Mouse (Mus musculus) urinary bladder, adult 2 months (tissue): ENCODE results near the gene Tmem218. TPM values are rescaled to one million over a fixed set of nuclear protein-coding genes. Genes with fewer than 3 reads are reported as not detected.
A peak's percentile ranks its signal among the peaks of the same experiment; 100 is the strongest.

Experiments used
- DNase-seq: peaks from one replicate; pipeline ENCODE4 v3.0.0; 2022; ENCODE audit warnings: low spot score
- polyA plus RNA-seq: library from polyadenylated mRNA; depleted of rRNA; stranded (reverse); fragments of >200 nt; gene quantifications from 2 replicates; pipeline ENCODE4 v1.2.3, GENCODE M21; 2012; rRNA removed

Gene Tmem218
- polyA plus RNA-seq, 1 experiment, result 4.4 TPM

DNA sequence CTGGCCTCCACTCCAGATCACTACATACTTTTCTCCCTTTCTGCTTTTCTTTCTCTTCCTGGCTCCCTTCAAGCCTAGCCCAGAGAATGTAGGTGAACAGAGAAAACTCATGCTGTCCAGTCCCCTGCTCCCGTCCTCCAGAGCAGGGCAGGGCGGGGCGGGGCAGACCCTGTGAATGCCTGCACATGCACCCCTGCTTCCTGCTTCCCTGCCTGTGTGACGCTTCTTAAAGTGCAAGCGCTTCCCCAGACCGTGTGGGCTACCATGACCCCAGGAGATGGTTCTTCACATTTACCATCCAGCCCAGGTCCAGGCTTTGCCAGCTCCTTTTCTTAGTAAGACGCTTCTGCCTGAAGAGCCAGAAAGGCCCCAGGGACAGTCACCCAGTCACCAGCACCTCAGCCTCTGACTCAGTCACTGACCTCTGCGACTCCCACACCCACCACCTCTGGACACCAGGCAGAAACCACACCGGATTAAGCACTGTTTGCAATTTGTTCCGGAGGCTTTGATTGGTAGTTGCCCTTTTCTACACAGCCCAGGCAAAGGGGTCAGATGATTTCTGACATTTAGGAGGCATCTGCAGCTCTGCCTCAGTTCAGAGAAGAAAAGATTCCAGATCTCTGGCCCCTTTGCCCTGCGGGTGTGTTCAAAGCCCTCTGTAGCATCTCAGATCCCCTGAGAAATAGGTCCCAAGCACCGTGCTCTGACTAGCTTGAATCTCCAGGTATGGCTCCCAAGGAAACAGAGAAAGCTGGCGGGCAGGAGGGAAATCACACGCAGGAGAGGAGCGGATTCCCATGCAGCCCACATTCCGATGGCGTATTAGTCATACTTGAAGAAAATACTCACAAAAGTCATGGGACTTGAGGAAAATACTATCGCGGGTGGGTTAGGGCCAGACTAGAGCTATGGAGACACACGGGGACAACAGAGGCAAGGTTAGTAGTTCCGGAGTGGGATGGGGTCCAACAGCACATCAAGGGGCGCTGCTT lies 24.5 kb downstream of the Tmem218 start:
- DNase-seq, result no peak

DNA sequence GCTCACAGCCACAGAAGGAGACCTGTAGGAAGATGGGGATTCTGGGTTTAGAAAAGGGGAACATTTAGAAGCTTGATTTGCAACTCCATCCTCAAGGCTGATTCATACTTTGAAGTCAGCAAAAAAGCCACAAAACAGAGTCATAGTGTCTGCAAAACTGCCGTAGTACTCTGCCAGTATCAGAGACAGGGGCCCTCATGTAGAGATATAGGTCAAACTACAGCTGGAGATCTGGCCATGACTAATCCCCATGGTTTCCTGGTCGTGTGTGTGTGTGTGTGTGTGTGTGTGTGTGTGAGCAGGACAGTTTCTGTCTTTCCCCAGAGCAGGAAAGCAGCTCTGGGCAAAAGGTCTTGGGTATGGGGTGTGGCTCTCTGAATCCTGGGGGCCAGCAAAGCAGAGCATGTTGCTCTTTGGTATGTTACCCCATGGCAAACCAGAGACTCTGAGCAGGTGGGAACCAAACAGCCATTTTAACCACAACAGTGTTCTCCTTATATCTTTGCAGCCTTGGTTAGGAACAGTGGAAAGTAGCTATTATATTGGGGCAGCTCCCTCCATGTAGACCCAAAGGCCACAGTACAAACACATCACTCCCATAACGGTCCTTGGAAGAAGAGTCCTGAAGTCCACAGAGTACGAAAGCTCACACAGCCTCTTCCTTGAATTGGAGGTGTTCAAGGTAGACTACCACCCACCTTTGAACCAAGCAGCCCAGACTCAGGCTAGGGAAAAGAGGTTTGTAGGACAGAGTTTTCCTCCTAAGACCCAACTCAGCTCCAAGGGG lies 28.1 kb downstream of the Tmem218 start:
- DNase-seq, result no peak

DNA sequence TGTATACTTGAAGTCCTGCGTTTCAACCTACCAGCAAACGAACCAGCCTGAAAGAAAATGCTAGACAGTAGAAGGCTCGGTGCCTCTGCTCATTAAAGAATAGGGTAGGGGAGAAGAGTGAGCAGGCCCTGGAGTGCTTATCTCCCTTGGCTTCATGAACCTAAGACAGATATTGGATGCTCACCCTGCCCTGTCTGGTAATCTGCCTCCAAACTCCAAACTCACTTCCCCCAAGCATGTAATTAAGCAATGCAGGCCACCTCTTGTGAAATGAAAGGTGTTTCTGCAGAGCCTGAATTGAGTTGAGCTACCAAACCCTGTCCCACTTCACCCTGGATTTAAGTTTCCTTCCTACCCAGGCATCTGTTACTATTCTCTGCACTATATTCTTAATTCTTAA lies 34.7 kb downstream of the Tmem218 start:
- no peak for DNase-seq

- DNase-seq, result no peak
Observed at GRCm38 (mm10) chr9:37244600-37244999, 36.6 kb downstream of the Tmem218 start.

DNA sequence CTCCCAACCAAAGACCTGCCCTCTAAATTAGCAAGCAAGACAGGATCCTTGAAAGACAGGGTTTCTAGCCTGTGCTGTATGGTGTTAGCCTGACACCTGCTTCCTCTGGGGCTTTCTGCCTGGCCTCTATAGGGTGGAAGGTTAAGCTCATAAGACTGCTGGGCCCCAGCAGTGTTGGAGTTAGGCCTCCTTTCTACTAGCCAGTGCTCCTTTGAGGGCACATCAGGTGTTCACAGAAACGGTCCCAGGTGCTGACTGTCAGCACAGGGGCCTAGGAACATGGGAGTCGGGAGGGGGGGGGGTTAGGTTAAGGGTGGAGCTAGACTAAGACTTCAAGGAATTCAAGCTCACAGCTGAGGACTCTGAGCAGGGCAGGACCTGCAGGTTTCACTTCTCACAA lies 37.4 kb downstream of the Tmem218 start:
- no peak for DNase-seq

- DNase-seq, result no peak
Observed at GRCm38 (mm10) chr9:37245810-37246209, 37.8 kb downstream of the Tmem218 start.

DNA sequence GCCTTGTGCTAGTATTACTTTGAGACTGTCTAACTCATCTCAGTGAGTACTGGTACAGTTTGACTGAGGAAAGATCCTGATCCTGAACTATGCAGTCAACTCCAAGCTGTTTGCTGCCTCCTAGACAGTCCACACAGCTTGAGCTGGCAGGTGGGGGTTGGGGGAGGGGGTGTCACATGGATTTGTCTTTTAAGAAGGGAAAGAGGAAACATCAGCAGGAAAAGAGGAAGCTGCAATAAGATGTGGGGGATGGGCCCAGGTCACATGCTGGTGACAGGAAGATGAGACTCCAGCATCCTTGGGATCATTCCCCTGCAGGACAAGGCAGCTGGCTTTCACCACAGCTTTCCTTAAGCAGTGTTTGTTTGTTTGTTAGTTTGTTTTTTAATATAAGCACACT lies 39.4 kb downstream of the Tmem218 start:
- no peak for DNase-seq

GRCm38 (mm10) chr9:37248381-37248906 lies 40.4 kb downstream of the Tmem218 start:
- DNase-seq, result no peak

GRCm38 (mm10) chr9:37249976-37250375 lies 42.0 kb downstream of the Tmem218 start:
- no peak for DNase-seq

DNA sequence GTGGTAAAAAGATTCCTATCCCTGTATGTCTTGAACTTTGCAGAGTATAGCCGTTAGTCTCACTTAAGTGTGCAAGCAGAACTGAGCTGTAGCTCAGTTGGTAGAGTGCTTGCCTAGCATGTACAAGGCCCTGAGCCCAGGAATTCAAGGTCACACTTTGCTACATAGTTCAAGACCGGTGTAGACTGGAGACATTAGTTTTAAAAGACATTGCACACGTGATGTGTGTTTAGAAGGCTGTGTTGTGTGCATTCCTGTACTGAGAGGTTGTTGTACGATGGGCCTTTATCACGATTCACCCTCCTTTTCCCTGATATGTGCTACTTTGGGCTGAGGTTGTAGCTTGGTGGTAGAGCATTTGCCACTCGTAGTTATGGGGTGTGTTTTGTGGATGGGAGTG lies 42.6 kb downstream of the Tmem218 start:
- no peak for DNase-seq

DNA sequence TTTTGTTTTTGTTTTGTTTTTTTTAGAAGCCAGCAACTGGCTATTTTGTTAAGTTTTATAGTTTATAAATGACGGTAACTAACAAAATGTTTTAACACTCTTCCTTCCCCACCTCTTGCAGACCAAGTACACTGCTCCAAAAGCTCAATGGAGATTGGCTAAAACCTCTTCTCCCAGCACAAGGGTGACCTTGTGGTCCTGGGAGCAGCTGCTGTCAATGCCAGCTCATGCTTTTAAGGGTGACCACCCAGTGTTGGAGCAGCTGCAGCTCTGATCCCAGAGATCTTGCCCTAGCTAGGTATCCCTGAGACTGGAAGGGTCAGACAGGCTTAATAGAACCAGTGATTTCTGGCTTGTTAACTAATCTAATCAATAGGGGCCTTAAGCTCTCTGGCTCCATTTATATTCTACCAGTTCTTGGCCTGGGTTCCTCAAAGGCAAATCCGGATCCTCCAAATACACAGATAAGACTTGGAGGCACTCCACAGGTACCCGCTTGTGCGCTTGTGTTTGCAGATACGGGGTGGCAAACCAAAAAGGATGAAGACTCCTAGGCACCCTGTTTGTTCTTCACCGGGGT lies 46.6 kb downstream of the Tmem218 start:
- no peak for DNase-seq

- DNase-seq, result peak; percentile 60
Observed at GRCm38 (mm10) chr9:37255149-37255888, 47.3 kb downstream of the Tmem218 start, which contains the start of gene Slc37a2. Gene Slc37a2 (minus strand): TSS chr9:37255738.

- no peak for DNase-seq
Observed at GRCm38 (mm10) chr9:37255889-37256225, 47.8 kb downstream of the Tmem218 start.

GRCm38 (mm10) chr9:37266622-37267021 lies 58.6 kb downstream of the Tmem218 start:
- no peak for DNase-seq

Other genes starting within 250 kb of the Tmem218 start
- 13.6 and 17.0 TPM in 2 replicates for gene Pknox2, start 60.8 kb upstream of the Tmem218 start, polyA plus RNA-seq
- 4.7 and 5.2 TPM in 2 replicates for gene Slc37a2, start 47.5 kb downstream of the Tmem218 start, polyA plus RNA-seq
- 1.3 and 1.4 TPM in 2 replicates for gene Ccdc15, start 140.2 kb downstream of the Tmem218 start, polyA plus RNA-seq
- 0.18 and 0.21 TPM in 2 replicates for gene Hepacam, start 159.1 kb downstream of the Tmem218 start, polyA plus RNA-seq
- 10.5 and 12.4 TPM in 2 replicates for gene Robo4, start 193.7 kb downstream of the Tmem218 start, polyA plus RNA-seq
- 0.07 and 0.12 TPM in 2 replicates for gene Robo3, start 225.0 kb downstream of the Tmem218 start, polyA plus RNA-seq